Mouse (Mus musculus) gastrocnemius, postnatal 36 days (tissue): ENCODE results near the gene Gm29133. TPM values are rescaled to one million over a fixed set of nuclear protein-coding genes. Genes with fewer than 3 reads are reported as not detected.
A peak's percentile ranks its signal among the peaks of the same experiment; 100 is the strongest.

Experiments used
- DNase-seq, 2 experiments: peaks; one replicate each; pipeline ENCODE4 v3.0.0; 2022
- intact Hi-C: fragments of 180-260 bp; cut with DNase I; formaldehyde crosslinking; loops from one replicate; pipeline ENCODE4 v1.15.1; 2025
- long read RNA-seq, 2 experiments: library from polyadenylated mRNA; stranded (forward); transcript quantifications; one replicate each; pipeline ENCODE4 v2.0.0; 2021
- total RNA-seq, 2 experiments: library from RNA; stranded (reverse); gene quantifications; 2 replicates each; pipeline ENCODE4 v1.2.3; 2021

Gm29133 gene
- not detected for total RNA-seq
- long read RNA-seq, experiment 1 = 0 reads
- long read RNA-seq, experiment 2 = 0 reads

GRCm38 (mm10) chr3:75747897-75748296 lies at the start of gene Gm29133:
TSS of gene Gm29133 (plus strand) at chr3:75748197.
- intact Hi-C loops = no loop called here
- DNase-seq = no peak

GRCm38 (mm10) chr3:75699088-75699487 lies 48.9 kb upstream of the Gm29133 start:
- intact Hi-C loops = no loop called here
- DNase-seq = no peak

- no peak for DNase-seq
- intact Hi-C loops = no loop called here
These were observed 46.7 kb upstream of the Gm29133 start for GRCm38 (mm10) chr3:75701336-75701735.

GRCm38 (mm10) chr3:75706536-75706935 lies 41.5 kb upstream of the Gm29133 start:
- no peak for DNase-seq
- intact Hi-C loops = no loop called here

- no peak for DNase-seq
- intact Hi-C loops = no loop called here
These were observed 34.2 kb upstream of the Gm29133 start for GRCm38 (mm10) chr3:75713678-75714295.

- intact Hi-C loops = loop anchor here (5.0 kb wide), 1 partner anchor 498 kb away; no protein-coding TSS in a partner anchor
- DNase-seq = no peak
These were observed 27.3 kb upstream of the Gm29133 start for GRCm38 (mm10) chr3:75720663-75721062.

- intact Hi-C loops = no loop called here
- DNase-seq = no peak
These were observed 16.9 kb upstream of the Gm29133 start for GRCm38 (mm10) chr3:75730982-75731600.

- intact Hi-C loops = no loop called here
- DNase-seq = no peak
These were observed 4.1 kb upstream of the Gm29133 start for GRCm38 (mm10) chr3:75743664-75744437.

GRCm38 (mm10) chr3:75745343-75745742 lies 2.7 kb upstream of the Gm29133 start:
- DNase-seq = no peak
- intact Hi-C loops = no loop called here

- intact Hi-C loops = no loop called here
- DNase-seq = no peak
These were observed 15.4 kb downstream of the Gm29133 start for GRCm38 (mm10) chr3:75763351-75763750.

- DNase-seq = no peak
- intact Hi-C loops = no loop called here
These were observed 26.3 kb downstream of the Gm29133 start for GRCm38 (mm10) chr3:75774253-75774652.

- intact Hi-C loops = no loop called here
These were observed 60.0 kb downstream of the Gm29133 start for GRCm38 (mm10) chr3:75808001-75808400.

GRCm38 (mm10) chr3:75823934-75824333 lies 75.9 kb downstream of the Gm29133 start:
- no peak for DNase-seq
- intact Hi-C loops = no loop called here

More at GRCm38 (mm10) chr3:75808001-75808400, 60.0 kb downstream of the Gm29133 start:
- DNase-seq = no peak

- intact Hi-C loops = no loop called here
- no peak for DNase-seq
These were observed 76.5 kb downstream of the Gm29133 start for GRCm38 (mm10) chr3:75824458-75824857.

GRCm38 (mm10) chr3:75834827-75835226 lies 86.8 kb downstream of the Gm29133 start:
- DNase-seq = no peak
- intact Hi-C loops = no loop called here

GRCm38 (mm10) chr3:75835286-75835967 lies 87.4 kb downstream of the Gm29133 start:
- DNase-seq = peak in 1 of 2 experiments; percentile 4

More at GRCm38 (mm10) chr3:75835286-75835967, 87.4 kb downstream of the Gm29133 start:
- intact Hi-C loops = no loop called here

Other genes starting within 250 kb of the Gm29133 start
- gene Pdcd10, start 191.3 kb upstream of the Gm29133 start, total RNA-seq = 10 to 100 TPM; 12.7 to 14.6 TPM
- gene Serpini1, start 190.7 kb upstream of the Gm29133 start, total RNA-seq = 1 to 10 TPM in 1 of 2 experiments, under 1 TPM in 1; 0.92 to 2.1 TPM
- gene Golim4, start 208.8 kb downstream of the Gm29133 start, total RNA-seq = 10 to 100 TPM; 10.4 to 13.6 TPM